Mouse (Mus musculus) kidney, embryonic 16.5 days (tissue): ENCODE measurements around the gene Sfxn1. TPM values are rescaled to one million over a fixed set of nuclear protein-coding genes. Genes with fewer than 3 reads are reported as not detected.

Experiments
- ATAC-seq: fragments of 200-750 bp; cut with Nextera tagmentation; 2 replicates; pipeline ENCODE4 v1.8.0; 2017; ENCODE audit warnings: moderate TSS enrichment; ENCODE audit not compliant: low FRiP score, low TSS enrichment
- H3K27ac ChIP-seq: fragments of 300-500 bp; sonication (generic); 2 replicates; pipeline ENCODE4 v1.5.1; 2014; ENCODE audit warnings: low read length
- H3K27me3 ChIP-seq: fragments of 300-500 bp; sonication (generic); 2 replicates; pipeline ENCODE4 v1.6.1; 2014; ENCODE audit warnings: low read length, control low read depth, mixed read lengths; ENCODE audit not compliant: insufficient read depth
- H3K36me3 ChIP-seq: fragments of 300-500 bp; sonication (generic); 2 replicates; pipeline ENCODE4 v1.6.1; 2014; ENCODE audit warnings: low read length, control low read depth, mixed read lengths; ENCODE audit not compliant: insufficient read depth
- H3K4me1 ChIP-seq: fragments of 300-500 bp; sonication (generic); 2 replicates; pipeline ENCODE4 v1.6.1; 2014; ENCODE audit warnings: low read length, control low read depth, mixed read lengths; ENCODE audit not compliant: insufficient read depth
- H3K4me2 ChIP-seq: fragments of 300-500 bp; sonication (generic); replicated peaks from 2 replicates; pipeline ENCODE4 v1.6.1; 2014; ENCODE audit warnings: low read depth, low read length
- H3K4me3 ChIP-seq: fragments of 300-500 bp; sonication (generic); 2 replicates; pipeline ENCODE4 v1.5.1; 2014; ENCODE audit warnings: mild to moderate bottlenecking, low read length
- H3K9ac ChIP-seq: fragments of 300-500 bp; sonication (generic); replicated peaks from 2 replicates; pipeline ENCODE4 v1.6.1; 2014; ENCODE audit warnings: low read length
- H3K9me3 ChIP-seq: fragments of 300-500 bp; sonication (generic); 2 replicates; pipeline ENCODE4 v1.6.1; 2016; ENCODE audit warnings: low read length, control low read depth
- WGBS: fragments of 180-500 bp; shearing (Covaris S2); extraction: QIAGEN DNeasy Blood & Tissue Kit; methylation state at CpG from one replicate; pipeline ENCODE4 v1.1.7; 2014; 5-methylcytosine and 5-hydroxymethylcytosine counted together
- polyA plus RNA-seq: library from polyadenylated mRNA; unstranded; fragments of >200 nt; fragmentation: Nextera tagmentation; extraction: Ambion mirVana; gene quantifications from 2 replicates; pipeline ENCODE4 v1.2.1, GENCODE M21; 2015

Sfxn1 gene
- polyA plus RNA-seq, 1 experiment from 2014 or later, result 103 TPM

DNA sequence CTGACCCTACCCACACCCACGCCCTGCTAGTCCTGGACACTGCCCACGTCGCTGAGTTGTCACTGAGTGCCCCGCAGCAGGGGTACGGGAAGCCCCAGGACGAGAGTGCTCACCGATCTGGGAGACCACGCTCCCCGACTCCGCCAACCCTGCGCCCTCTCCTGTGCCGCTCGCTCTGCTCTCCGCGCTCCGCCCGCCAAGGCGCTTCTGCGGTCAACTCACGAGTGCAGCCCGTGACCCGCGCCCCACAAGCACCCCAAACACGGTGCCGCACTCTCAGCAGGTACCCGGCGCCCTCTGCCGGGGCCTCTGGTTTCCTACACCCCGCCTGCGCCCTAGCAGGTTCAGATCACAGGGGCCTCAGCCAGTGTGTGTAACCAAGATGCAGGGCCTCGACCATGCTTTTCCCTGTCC is 16.2 kb upstream of the Sfxn1 start, which contains the start of gene Drd1:
Gene Drd1, minus strand, starts transcription at position 258 of the 414 bp plus-strand sequence.
- H3K9ac ChIP-seq, result peak within 1 kb of the TSS; percentile 54
- under 1% methylated on average over 31 of the region's 31 CpGs for WGBS
- H3K4me3 ChIP-seq, result peak within 1 kb of the TSS; percentile 56
- peaks cover 14% of the 10 kb centered on the region for H3K27me3 ChIP-seq
- no peak within 1 kb of the TSS for H3K27ac ChIP-seq
- peaks cover 5% of the 10 kb centered on the region; the same call in 1 of the 2 replicates for H3K4me1 ChIP-seq
- ATAC-seq, result peak; percentile 76; the same call in 1 of the 2 replicates
- no peaks in the 10 kb centered on the region for H3K9me3 ChIP-seq
- no peaks in the 10 kb centered on the region for H3K36me3 ChIP-seq
- H3K4me2 ChIP-seq, result peak within 1 kb of the TSS; percentile 77

DNA sequence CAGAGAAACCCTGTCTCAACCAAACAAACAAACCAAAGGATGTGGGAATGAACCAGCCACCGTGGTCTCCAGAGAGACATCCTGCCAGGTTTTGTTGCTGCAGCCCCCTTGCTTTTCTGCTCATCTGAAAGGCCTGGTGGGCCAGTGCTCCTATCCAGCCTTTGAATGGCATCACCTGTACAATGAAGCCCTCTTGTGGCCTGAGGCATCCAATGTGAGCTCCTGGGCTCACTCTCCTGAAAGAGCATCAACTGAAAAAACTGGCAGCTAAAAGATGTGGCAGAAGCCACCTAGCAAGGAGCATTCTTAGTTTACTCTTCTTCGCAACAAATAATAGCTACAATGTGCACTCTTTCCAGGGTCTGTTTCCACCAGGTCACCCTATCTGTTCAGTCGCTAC is 9.6 kb upstream of the Sfxn1 start:
- H3K4me2 ChIP-seq, result no peak overlapping the region
- no peak overlapping the region for H3K9ac ChIP-seq
- no peak overlapping the region for H3K4me3 ChIP-seq
- H3K27me3 ChIP-seq, result no peaks in the 10 kb centered on the region
- ATAC-seq, result no peak
- H3K27ac ChIP-seq, result no peak overlapping the region
- H3K9me3 ChIP-seq, result no peaks in the 10 kb centered on the region
- no peaks in the 10 kb centered on the region for H3K4me1 ChIP-seq
- WGBS, result 89% methylated on average over 3 of the region's 3 CpGs
- no peaks in the 10 kb centered on the region for H3K36me3 ChIP-seq

DNA sequence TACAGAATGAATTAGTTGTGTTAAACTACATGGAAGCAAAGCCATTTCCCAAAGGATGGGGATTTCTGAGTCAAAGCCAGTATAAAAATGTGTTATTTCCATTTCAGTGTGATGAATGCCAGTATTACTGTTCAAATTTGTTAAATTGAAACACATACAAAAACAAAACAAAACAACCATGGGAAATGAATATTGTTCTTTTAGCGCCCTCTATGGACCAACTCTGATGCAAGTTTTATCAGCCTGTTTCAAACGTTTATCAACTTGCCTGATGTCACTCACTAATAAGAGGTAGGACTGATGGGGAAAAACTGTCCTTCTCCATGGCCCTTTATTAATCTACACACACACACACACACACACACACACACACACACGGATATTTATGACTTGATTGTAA is 8.4 kb upstream of the Sfxn1 start:
- no peaks in the 10 kb centered on the region for H3K9me3 ChIP-seq
- WGBS, result 0% methylated on average over 3 of the region's 3 CpGs
- no peaks in the 10 kb centered on the region for H3K4me1 ChIP-seq
- no peak for ATAC-seq
- no peaks in the 10 kb centered on the region for H3K36me3 ChIP-seq
- no peak overlapping the region for H3K4me3 ChIP-seq
- no peak overlapping the region for H3K9ac ChIP-seq
- no peak overlapping the region for H3K27ac ChIP-seq
- no peaks in the 10 kb centered on the region for H3K27me3 ChIP-seq
- no peak overlapping the region for H3K4me2 ChIP-seq

DNA sequence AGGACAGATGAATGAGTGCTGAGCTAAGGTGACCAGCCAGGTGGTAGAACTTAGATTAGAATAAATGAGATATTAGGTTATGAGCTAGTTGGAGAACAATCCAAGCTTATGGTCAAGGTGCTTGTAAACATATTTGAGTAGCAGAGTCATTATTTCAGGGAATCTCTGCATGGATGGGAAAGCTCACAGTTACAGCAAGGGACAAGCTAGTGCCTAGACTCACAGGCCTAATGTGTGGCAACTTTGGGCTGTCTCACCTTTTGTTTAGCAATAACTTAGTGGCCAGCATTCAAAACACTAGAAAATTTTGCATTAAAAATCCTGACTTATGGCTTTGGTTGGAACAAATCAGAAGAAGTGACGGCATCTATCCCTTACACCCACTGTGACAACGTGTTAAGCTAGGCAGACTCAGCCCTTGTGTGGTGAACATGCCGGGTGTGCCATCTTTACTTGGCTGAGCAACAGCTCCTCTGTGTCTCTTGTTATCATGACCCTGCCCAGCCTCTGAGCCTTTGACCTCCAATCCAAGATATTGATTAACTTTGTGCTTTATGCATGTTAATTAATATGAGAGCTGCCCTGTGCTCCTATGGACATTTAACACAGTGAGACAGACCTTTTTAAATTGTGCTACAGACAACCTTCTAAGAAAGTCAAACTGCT is 5.5 kb upstream of the Sfxn1 start:
- no peak overlapping the region for H3K4me3 ChIP-seq
- no peak for ATAC-seq
- H3K4me2 ChIP-seq, result no peak overlapping the region
- WGBS, result 90% methylated on average over 3 of the region's 3 CpGs
- no peaks in the 10 kb centered on the region for H3K36me3 ChIP-seq
- H3K27ac ChIP-seq, result no peak overlapping the region
- H3K27me3 ChIP-seq, result no peaks in the 10 kb centered on the region; the same call in 1 of the 2 replicates
- no peaks in the 10 kb centered on the region for H3K4me1 ChIP-seq
- no peaks in the 10 kb centered on the region for H3K9me3 ChIP-seq
- no peak overlapping the region for H3K9ac ChIP-seq

DNA sequence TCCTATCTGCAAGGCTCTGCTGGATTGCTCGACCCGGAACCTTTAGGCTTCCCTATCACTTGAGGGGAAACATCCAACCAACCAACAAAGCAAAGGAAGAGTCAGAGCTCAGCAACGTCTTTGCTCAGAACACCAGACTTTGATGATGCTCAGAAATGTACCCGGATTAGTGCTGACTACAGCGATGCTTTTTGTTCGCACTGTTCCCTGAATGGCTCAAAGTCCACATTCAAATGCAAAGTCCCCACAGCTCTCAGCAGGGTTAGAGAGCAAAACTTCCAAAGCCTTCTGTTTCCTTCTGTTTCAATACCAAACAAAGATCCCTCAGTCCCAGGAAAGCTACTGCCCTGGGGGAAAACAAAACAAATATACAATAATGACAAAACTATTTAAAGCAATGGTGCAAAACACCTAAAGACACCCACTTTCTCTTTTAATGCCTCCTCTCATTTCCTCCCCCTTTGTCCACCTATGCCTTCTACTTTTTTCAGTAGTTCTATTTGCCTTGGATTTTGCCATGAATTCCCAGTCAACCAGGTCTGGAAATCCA is 4.0 kb upstream of the Sfxn1 start:
- Histone ChIP-seq H3K4me1 (peaks cover 2% of the 10 kb centered on the region; the same call in 1 of the 2 replicates), H3K27me3 (no peaks in the 10 kb centered on the region; the same call in 1 of the 2 replicates), H3K4me3 (no peak overlapping the region), H3K4me2 (no peak overlapping the region), H3K9me3 (no peaks in the 10 kb centered on the region), H3K36me3 (no peaks in the 10 kb centered on the region), H3K9ac (no peak overlapping the region), H3K27ac (no peak overlapping the region)
- 41% methylated on average over 6 of the region's 6 CpGs for WGBS
- no peak for ATAC-seq

DNA sequence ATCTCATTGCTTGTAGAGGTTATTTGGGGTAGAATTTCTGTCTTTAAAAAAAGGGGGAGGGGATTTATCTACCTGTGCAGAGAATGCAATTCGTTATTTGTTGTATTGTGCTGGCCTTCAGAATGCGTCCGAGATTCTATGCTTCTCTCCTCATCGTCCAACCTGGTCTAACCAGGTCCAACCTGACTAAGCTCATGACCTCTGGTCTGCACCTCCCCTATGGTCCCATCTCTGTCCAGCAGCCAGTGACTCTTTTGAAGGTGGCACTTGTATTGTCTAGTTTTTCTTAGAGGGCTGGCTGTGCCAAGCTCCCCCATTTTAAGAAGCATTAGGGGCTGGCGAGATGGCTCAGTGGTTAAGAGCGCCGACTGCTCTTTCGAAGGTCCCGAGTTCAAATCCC is 658 bp upstream of the Sfxn1 start:
- whole genome bisulfite sequencing, result 91% methylated on average over 9 of the region's 9 CpGs
- Histone ChIP-seq H3K9ac (no peak overlapping the region), H3K36me3 (no peaks in the 10 kb centered on the region), H3K4me2 (no peak overlapping the region), H3K27ac (no peak overlapping the region), H3K9me3 (no peaks in the 10 kb centered on the region), H3K4me1 (peaks cover 12% of the 10 kb centered on the region; the same call in 1 of the 2 replicates), H3K27me3 (no peaks in the 10 kb centered on the region; the same call in 1 of the 2 replicates), H3K4me3 (no peak overlapping the region)
- ATAC-seq, result no peak

DNA sequence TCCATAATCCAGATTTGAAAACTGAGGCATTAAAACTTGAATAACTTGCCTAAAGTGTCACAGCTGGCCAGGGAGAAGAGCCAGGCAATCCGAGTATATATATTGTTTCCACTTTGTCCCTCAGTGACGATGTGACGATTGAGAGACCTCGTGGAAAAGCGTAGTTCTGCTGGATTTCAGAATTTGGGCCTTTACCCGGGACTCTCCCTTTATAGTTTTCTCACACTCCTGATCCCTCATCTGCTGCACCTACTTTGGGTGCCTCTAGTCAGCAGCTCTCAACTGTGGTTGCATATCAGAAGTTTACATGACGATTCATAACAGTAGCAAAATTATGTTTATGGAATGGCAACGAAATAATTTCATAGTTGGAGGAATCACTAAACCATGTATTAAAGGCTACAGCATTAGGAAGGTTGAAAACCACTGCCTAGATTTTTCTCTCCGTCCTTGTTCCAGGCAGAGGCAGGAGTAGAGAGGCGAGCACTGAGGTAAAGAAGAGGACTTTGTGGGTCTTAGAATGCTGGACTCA is 923 bp downstream of the Sfxn1 start:
- H3K36me3 ChIP-seq, result peaks cover 3% of the 10 kb centered on the region; the same call in 1 of the 2 replicates
- H3K4me1 ChIP-seq, result peaks cover 16% of the 10 kb centered on the region; the same call in 1 of the 2 replicates
- H3K4me2 ChIP-seq, result peak overlapping the region; percentile 70
- no peaks in the 10 kb centered on the region; the same call in 1 of the 2 replicates for H3K27me3 ChIP-seq
- no peak for ATAC-seq
- peak overlapping the region; percentile 91 for H3K9ac ChIP-seq
- H3K9me3 ChIP-seq, result no peaks in the 10 kb centered on the region
- WGBS, result 29% methylated on average over 10 of the region's 10 CpGs
- H3K4me3 ChIP-seq, result peak overlapping the region; percentile 83
- peak overlapping the region; percentile 84 for H3K27ac ChIP-seq

DNA sequence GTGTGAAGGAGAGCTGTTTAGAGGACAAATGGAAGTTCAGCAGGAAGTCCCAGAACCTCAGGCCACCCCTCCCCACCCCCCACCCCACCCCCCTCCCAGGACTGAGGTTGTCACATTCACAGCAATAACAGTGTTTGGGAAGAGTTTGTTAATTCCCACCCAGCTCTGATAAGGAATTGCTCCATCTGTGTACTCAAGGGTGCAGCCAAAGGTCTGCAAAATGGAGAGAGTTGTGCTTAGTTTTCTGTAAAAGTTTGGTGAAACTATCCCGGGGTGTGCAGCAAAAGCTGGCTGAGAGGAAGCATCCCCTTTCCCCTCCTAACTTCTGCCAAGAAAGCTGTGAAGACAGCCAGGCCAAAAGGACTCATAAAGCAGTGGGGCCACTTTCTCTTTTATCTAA is 1.4 kb downstream of the Sfxn1 start:
- peak overlapping the region; percentile 84 for H3K27ac ChIP-seq
- H3K9ac ChIP-seq, result peak overlapping the region; percentile 91; the same call in 1 of the 2 replicates
- no peaks in the 10 kb centered on the region for H3K9me3 ChIP-seq
- H3K4me1 ChIP-seq, result peaks cover 17% of the 10 kb centered on the region; the same call in 1 of the 2 replicates
- peak overlapping the region; percentile 83 for H3K4me3 ChIP-seq
- peak overlapping the region; percentile 70 for H3K4me2 ChIP-seq
- H3K27me3 ChIP-seq, result no peaks in the 10 kb centered on the region; the same call in 1 of the 2 replicates
- H3K36me3 ChIP-seq, result peaks cover 3% of the 10 kb centered on the region; the same call in 1 of the 2 replicates
- ATAC-seq, result no peak
- 14% methylated on average over 1 of the region's 1 CpGs for WGBS

DNA sequence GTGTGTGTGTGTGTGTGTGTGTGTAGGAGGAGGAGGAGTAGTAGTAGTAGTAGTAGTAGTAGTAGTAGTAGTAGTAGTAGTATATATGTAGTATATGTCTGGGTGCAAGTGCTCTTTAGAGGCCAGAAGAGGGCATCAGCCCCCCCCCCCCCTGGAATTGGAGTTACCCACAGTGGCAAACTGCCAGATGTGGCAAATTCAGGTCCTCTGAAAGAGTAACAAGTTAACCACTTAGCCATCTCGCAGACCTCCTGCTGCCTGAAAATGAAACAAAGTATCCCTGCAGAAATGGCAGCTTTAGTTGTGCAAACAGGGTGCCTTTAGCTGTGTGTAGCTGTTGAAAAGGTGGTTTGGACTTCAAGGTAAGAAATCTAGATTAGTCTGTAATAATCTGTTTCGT is 1.8 kb downstream of the Sfxn1 start:
- 60% methylated on average over 2 of the region's 2 CpGs for WGBS
- no peak overlapping the region for H3K9ac ChIP-seq
- H3K4me3 ChIP-seq, result no peak overlapping the region
- no peak for ATAC-seq
- peaks cover 17% of the 10 kb centered on the region; the same call in 1 of the 2 replicates for H3K4me1 ChIP-seq
- peaks cover 3% of the 10 kb centered on the region; the same call in 1 of the 2 replicates for H3K36me3 ChIP-seq
- no peaks in the 10 kb centered on the region for H3K9me3 ChIP-seq
- H3K4me2 ChIP-seq, result peak overlapping the region; percentile 70
- H3K27ac ChIP-seq, result peak overlapping the region; percentile 84
- no peaks in the 10 kb centered on the region; the same call in 1 of the 2 replicates for H3K27me3 ChIP-seq
